Mouse (Mus musculus): ENCODE measurements around the gene Actr1b. TPM values are rescaled to one million over a fixed set of nuclear protein-coding genes. Genes with fewer than 3 reads are reported as not detected.

Gene Actr1b
- polyA plus RNA-seq, 1 experiment from 2014 or later, result 156 TPM

GRCm38 (mm10) chr1:36665165-36665723 is 49.0 kb downstream of the Actr1b start:
- peaks cover 9% of the 10 kb centered on the region; the same call in 1 of the 2 replicates for H3K4me1 ChIP-seq
- 80% methylated on average over 11 of the region's 11 CpGs for WGBS
- no peaks in the 10 kb centered on the region for H3K27me3 ChIP-seq (ENCODE audit: low read depth, poor library complexity, severe bottlenecking)
- H3K36me3 ChIP-seq, result no peaks in the 10 kb centered on the region
- DNase-seq (ENCODE audit: low spot score), result no peak
- no peak overlapping the region for H3K4me3 ChIP-seq
- H3K9me3 ChIP-seq (replicated peaks), result no peaks in the 10 kb centered on the region
- H3K27ac ChIP-seq, result no peak overlapping the region

GRCm38 (mm10) chr1:36664457-36664856 is 49.8 kb downstream of the Actr1b start:
- Histone ChIP-seq H3K27me3 (ENCODE audit: low read depth, poor library complexity, severe bottlenecking) (no peaks in the 10 kb centered on the region), H3K4me1 (peaks cover 9% of the 10 kb centered on the region; the same call in 1 of the 2 replicates), H3K27ac (no peak overlapping the region), H3K4me3 (no peak overlapping the region), H3K36me3 (no peaks in the 10 kb centered on the region), H3K9me3 (replicated peaks) (no peaks in the 10 kb centered on the region)
- no peak for DNase-seq (ENCODE audit: low spot score)
- 73% methylated on average over 4 of the region's 4 CpGs for WGBS

- H3K4me3 ChIP-seq, result no peak overlapping the region
- H3K4me1 ChIP-seq, result no peaks in the 10 kb centered on the region
- no peak overlapping the region for H3K27ac ChIP-seq
- DNase-seq (ENCODE audit: low spot score), result no peak
- WGBS, result 86% methylated on average over 7 of the region's 7 CpGs
- H3K27me3 ChIP-seq (ENCODE audit: low read depth, poor library complexity, severe bottlenecking), result no peaks in the 10 kb centered on the region
- no peaks in the 10 kb centered on the region for H3K9me3 ChIP-seq (replicated peaks)
- H3K36me3 ChIP-seq, result no peaks in the 10 kb centered on the region
Measured at GRCm38 (mm10) chr1:36658621-36659399, 55.4 kb downstream of the Actr1b start.

- Histone ChIP-seq H3K27ac (no peak overlapping the region), H3K9me3 (replicated peaks) (no peaks in the 10 kb centered on the region), H3K36me3 (no peaks in the 10 kb centered on the region), H3K27me3 (ENCODE audit: low read depth, poor library complexity, severe bottlenecking) (no peaks in the 10 kb centered on the region), H3K4me1 (no peaks in the 10 kb centered on the region), H3K4me3 (no peak overlapping the region)
- no peak for DNase-seq (ENCODE audit: low spot score)
- WGBS, result 82% methylated on average over 4 of the region's 4 CpGs
Measured at GRCm38 (mm10) chr1:36657658-36658415, 56.4 kb downstream of the Actr1b start.

- H3K4me3 ChIP-seq, result no peak overlapping the region
- 93% methylated on average over 3 of the region's 3 CpGs for WGBS
- no peaks in the 10 kb centered on the region for H3K36me3 ChIP-seq
- H3K27ac ChIP-seq, result no peak overlapping the region
- no peaks in the 10 kb centered on the region for H3K4me1 ChIP-seq
- H3K27me3 ChIP-seq (ENCODE audit: low read depth, poor library complexity, severe bottlenecking), result no peaks in the 10 kb centered on the region
- DNase-seq (ENCODE audit: low spot score), result no peak
- H3K9me3 ChIP-seq (replicated peaks), result no peaks in the 10 kb centered on the region
Measured at GRCm38 (mm10) chr1:36656233-36656632, 58.0 kb downstream of the Actr1b start.

- 92% methylated on average over 5 of the region's 5 CpGs for WGBS
- no peak for DNase-seq (ENCODE audit: low spot score)
- Histone ChIP-seq H3K27ac (no peak overlapping the region), H3K27me3 (ENCODE audit: low read depth, poor library complexity, severe bottlenecking) (no peaks in the 10 kb centered on the region), H3K4me3 (no peak overlapping the region), H3K36me3 (no peaks in the 10 kb centered on the region), H3K4me1 (no peaks in the 10 kb centered on the region), H3K9me3 (replicated peaks) (no peaks in the 10 kb centered on the region)
Measured at GRCm38 (mm10) chr1:36655039-36655438, 59.2 kb downstream of the Actr1b start.

Small RNA genes lying within 50 kb of the gene (microRNA-seq; reads per million reads assigned to microRNA genes)
- gene Gm24133, result not detected

Other genes with a start within 250 kb of the Actr1b start
- 12.7 and 17.5 TPM in 2 replicates for gene Cnnm4, start 242.8 kb downstream of the Actr1b start, polyA plus RNA-seq (2016; fragmentation: Nextera tagmentation; extraction: Ambion mirVana)
- 3.6 and 4.5 TPM in 2 replicates for gene Cnnm3, start 202.6 kb downstream of the Actr1b start, polyA plus RNA-seq (2016; fragmentation: Nextera tagmentation; extraction: Ambion mirVana)
- 14.3 and 16.8 TPM in 2 replicates for gene Ankrd23, start 177.5 kb downstream of the Actr1b start, polyA plus RNA-seq (2016; fragmentation: Nextera tagmentation; extraction: Ambion mirVana)
- gene Gm42417, start 175.0 kb downstream of the Actr1b start, polyA plus RNA-seq (2016; fragmentation: Nextera tagmentation; extraction: Ambion mirVana), result 0.39 TPM in 1 of 2 replicates, not detected in the other
- gene Ankrd39, start 167.0 kb downstream of the Actr1b start, polyA plus RNA-seq (2016; fragmentation: Nextera tagmentation; extraction: Ambion mirVana), result 19.5 and 20.3 TPM in 2 replicates
- 28.5 and 34.2 TPM in 2 replicates for gene Sema4c, start 156.1 kb downstream of the Actr1b start, polyA plus RNA-seq (2016; fragmentation: Nextera tagmentation; extraction: Ambion mirVana)
- gene Fam178b, start 31.2 kb downstream of the Actr1b start, polyA plus RNA-seq (2016; fragmentation: Nextera tagmentation; extraction: Ambion mirVana), result 1.3 and 1.6 TPM in 2 replicates
- gene Cox5b, start 23.0 kb downstream of the Actr1b start, polyA plus RNA-seq (2016; fragmentation: Nextera tagmentation; extraction: Ambion mirVana), result 535 and 559 TPM in 2 replicates
- not detected in 2 replicates for gene 4933424G06Rik, start 4.3 kb downstream of the Actr1b start, polyA plus RNA-seq (2016; fragmentation: Nextera tagmentation; extraction: Ambion mirVana)
- 0.36 TPM in 1 of 2 replicates, not detected in the other for gene Zap70, start 47.4 kb upstream of the Actr1b start, polyA plus RNA-seq (2016; fragmentation: Nextera tagmentation; extraction: Ambion mirVana)
- gene Tmem131, start 229.2 kb upstream of the Actr1b start, polyA plus RNA-seq (2016; fragmentation: Nextera tagmentation; extraction: Ambion mirVana), result 13.4 and 13.8 TPM in 2 replicates